Mouse (Mus musculus) spleen, adult 10 weeks (tissue): ENCODE measurements around the gene Qpctl. TPM values are rescaled to one million over a fixed set of nuclear protein-coding genes. Genes with fewer than 3 reads are reported as not detected.

Experiments
- polyA plus RNA-seq: library from polyadenylated mRNA; stranded (reverse); fragments of 350-450 nt; fragmentation: Illumina TruSeq; extraction: RNeasy Lipid Tissue Mini Kit (QIAGEN cat#74804); gene quantifications from one replicate; pipeline ENCODE4 v1.2.3, GENCODE M21; 2015; ENCODE audit warnings: low replicate concordance; ENCODE audit not compliant: insufficient read depth

Qpctl gene
- 9.4 TPM for polyA plus RNA-seq

DNA sequence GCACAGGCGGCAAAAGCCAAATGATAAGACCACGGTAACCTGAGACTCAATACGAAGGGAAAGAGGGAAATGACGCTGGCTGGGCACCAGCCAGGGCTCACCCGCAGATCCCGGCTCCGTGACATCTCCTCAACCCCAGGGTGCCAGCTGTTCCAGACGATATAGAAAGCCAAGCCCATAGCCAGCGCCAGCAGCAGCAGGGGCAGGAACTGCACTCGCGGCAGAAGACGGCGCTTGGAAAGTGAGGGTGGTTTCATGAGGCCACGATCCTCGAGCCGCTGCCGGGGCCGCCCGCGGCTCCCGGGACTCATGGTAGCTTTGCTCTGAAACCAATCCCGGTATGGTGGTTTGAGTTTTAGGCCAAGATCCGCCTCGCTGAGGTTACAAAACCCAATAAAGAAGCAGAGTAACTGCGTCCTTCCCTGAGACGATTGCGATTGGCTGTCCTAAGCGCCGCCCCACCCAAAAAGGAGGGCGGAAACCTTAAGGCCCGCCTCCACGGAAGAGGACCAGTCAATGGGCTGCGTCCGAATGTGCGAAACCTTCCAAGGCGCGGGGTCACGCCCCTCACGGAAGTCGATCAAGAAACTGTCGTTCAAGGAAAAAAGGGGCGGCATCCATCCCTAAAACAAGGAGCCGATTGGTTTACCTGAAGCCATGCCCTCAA, at the start of gene Qpctl:
Qpctl (minus strand) TSS at position 417 of the 667 bp plus-strand sequence.

DNA sequence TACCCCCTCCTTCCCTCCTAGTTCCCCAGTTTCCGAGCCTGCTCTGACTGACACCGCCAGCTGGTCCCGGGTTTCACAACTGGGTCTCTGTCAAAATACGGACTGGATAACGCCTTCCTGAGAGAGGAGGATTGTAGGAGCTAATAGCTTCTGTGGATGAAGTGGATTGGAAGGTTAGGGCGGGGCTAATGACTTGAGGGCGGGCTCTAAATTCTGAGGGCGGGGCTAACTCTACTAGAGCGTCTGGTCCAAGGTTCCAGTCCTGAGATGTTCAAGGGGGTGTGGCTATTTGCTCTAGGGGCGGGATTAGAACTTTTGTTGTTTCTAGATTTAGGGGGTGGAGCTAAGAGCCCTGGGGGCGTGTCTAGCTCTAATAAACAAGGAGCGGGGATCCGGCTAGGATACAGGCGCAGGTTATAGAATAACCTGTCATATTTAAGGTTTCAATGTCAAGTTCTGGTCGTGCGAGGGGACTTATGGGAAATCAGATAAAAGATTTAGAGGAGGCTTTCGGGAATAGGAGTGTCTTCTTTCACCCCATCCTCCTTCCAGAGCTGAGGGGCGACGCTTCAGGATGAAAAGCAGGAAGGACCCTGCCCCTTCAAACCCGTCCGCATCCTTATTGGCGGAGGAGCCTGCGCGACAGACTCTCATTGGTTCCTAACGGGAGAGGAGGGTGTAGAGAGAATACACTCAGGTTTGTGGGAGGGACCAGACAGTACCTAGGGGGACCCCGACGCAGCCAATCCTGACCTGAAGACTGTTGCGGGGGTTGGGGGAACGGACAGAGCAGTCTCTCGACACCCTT, 26.8 kb upstream of the Qpctl start, which contains the start of gene Eml2:
Eml2 (plus strand) TSS at position 714 of the 808 bp plus-strand sequence.

GRCm38 (mm10) chr7:19165656-19166423, 16.7 kb upstream of the Qpctl start, which contains the start of gene Gipr:
Gipr (minus strand) TSS chr7:19166127.

DNA sequence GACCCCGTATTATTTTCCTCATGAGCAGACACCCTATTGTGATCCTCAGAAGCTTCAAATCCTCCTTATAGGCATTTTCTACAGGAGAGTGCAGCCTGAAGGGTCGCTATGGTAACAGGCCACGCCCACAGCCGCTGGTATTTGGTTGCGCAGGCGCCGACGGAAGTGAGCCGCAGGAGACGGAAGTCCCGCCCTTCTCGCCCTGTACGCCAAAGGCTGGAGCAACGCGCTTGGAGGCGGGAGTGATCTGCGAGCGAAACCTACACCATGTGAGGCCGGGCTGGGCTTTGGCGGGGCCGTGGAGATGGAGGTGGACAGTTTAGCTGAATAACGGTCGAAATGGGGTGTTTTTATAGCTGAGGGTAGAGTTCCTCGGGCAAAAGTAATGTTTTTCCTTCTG, 535 bp upstream of the Qpctl start, which contains the start of gene Snrpd2:
Snrpd2 (plus strand) TSS at position 97 of the 400 bp plus-strand sequence.

GRCm38 (mm10) chr7:19119631-19120429, 29.3 kb downstream of the Qpctl start, which contains the start of gene Fbxo46:
Fbxo46 (plus strand) TSS chr7:19119859.

GRCm38 (mm10) chr7:19118028-19118771, 30.9 kb downstream of the Qpctl start, which contains the start of gene Gm4969:
Gm4969 (minus strand) TSS chr7:19118368.

GRCm38 (mm10) chr7:19094471-19094825, 54.6 kb downstream of the Qpctl start, which contains the start of gene Six5:
Six5 (plus strand) TSS chr7:19094594.

Other genes with a start within 250 kb of the Qpctl start
- gene Ccdc61, start 238.9 kb downstream of the Qpctl start, polyA plus RNA-seq = 17.3 TPM
- gene Nova2, start 223.4 kb downstream of the Qpctl start, polyA plus RNA-seq = 0.76 TPM
- gene Nanos2, start 161.9 kb downstream of the Qpctl start, polyA plus RNA-seq = not detected
- 0.73 TPM for gene Mypop, start 158.0 kb downstream of the Qpctl start, polyA plus RNA-seq
- gene Irf2bp1, start 145.2 kb downstream of the Qpctl start, polyA plus RNA-seq = 6.8 TPM
- not detected for gene Foxa3, start 125.8 kb downstream of the Qpctl start, polyA plus RNA-seq
- gene Sympk, start 124.9 kb downstream of the Qpctl start, polyA plus RNA-seq = 43.3 TPM
- gene Rsph6a, start 94.6 kb downstream of the Qpctl start, polyA plus RNA-seq = not detected
- gene Dmwd, start 73.1 kb downstream of the Qpctl start, polyA plus RNA-seq = 5.3 TPM
- gene Dmpk, start 65.4 kb downstream of the Qpctl start, polyA plus RNA-seq = 37.1 TPM
- 2.0 TPM for gene Six5, start 54.7 kb downstream of the Qpctl start, polyA plus RNA-seq
- 0.11 TPM for gene Gm4969, start 30.9 kb downstream of the Qpctl start, polyA plus RNA-seq
- gene Fbxo46, start 29.4 kb downstream of the Qpctl start, polyA plus RNA-seq = 2.9 TPM
- gene Snrpd2, start 431 bp upstream of the Qpctl start, polyA plus RNA-seq = 28.2 TPM
- not detected for gene Gipr, start 16.8 kb upstream of the Qpctl start, polyA plus RNA-seq
- 6.2 TPM for gene Eml2, start 27.1 kb upstream of the Qpctl start, polyA plus RNA-seq
- gene Gpr4, start 63.2 kb upstream of the Qpctl start, polyA plus RNA-seq = 4.4 TPM
- gene Opa3, start 79.0 kb upstream of the Qpctl start, polyA plus RNA-seq = 17.4 TPM
- 295 TPM for gene Vasp, start 122.5 kb upstream of the Qpctl start, polyA plus RNA-seq
- 1.3 TPM for gene Ppm1n, start 130.8 kb upstream of the Qpctl start, polyA plus RNA-seq
- gene Rtn2, start 133.3 kb upstream of the Qpctl start, polyA plus RNA-seq = 1.8 TPM
- 1.4 TPM for gene Fosb, start 160.8 kb upstream of the Qpctl start, polyA plus RNA-seq
- 15.9 TPM for gene Ercc1, start 195.5 kb upstream of the Qpctl start, polyA plus RNA-seq
- 7.3 TPM for gene Cd3eap, start 210.2 kb upstream of the Qpctl start, polyA plus RNA-seq
- 0.11 TPM for gene Ppp1r13l, start 210.5 kb upstream of the Qpctl start, polyA plus RNA-seq
- gene Ercc2, start 232.7 kb upstream of the Qpctl start, polyA plus RNA-seq = 21.4 TPM